Comparison of ENCODE assay signal across 23 mouse cellular contexts in the genomic region with DNA sequence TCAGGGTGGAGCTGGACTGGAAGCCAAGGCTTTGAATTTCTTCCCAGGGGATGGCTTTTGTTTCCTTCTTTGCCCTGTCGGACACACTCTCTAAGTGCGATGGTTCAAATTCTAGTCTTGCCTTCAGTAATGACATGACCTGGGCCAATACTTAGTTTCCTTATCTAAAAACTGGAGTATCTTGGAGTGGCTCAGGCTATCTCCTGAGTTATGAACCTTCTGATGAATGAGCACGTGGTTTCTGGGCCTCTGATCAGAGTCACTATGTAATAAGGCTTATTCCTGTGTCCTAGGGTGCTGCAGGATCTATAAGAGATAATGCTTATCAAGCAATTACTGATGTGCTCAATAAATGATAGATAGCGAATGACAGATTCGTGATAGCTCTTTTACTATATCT. TPM values are rescaled to one million over a fixed set of nuclear protein-coding genes. Genes with fewer than 3 reads are reported as not detected.
"Had no signal": no experiment of that assay in that cellular context is flagged by ENCODE, and none has a peak within 500 bp of the region (broad histone marks: within the 10 kb centered on the region; RNA-seq: fewer than 3 reads in every experiment).

No protein-coding gene starts in this region.

- H3K4me3 ChIP-seq: midbrain, embryonic 10.5 days; midbrain, embryonic 12.5 days; myocyte; neural tube, embryonic 13.5 days; neural tube, embryonic 15.5 days; stomach, embryonic 15.5 days had no signal

- H3K27me3 ChIP-seq: midbrain, embryonic 12.5 days; neural tube, embryonic 13.5 days; neural tube, embryonic 15.5 days; stomach, embryonic 15.5 days had no signal

- H3K36me3 ChIP-seq: midbrain, embryonic 10.5 days; midbrain, embryonic 12.5 days; neural tube, embryonic 13.5 days; neural tube, embryonic 15.5 days; stomach, embryonic 15.5 days had no signal

- H3K4me1 ChIP-seq: midbrain, embryonic 10.5 days; midbrain, embryonic 12.5 days; neural tube, embryonic 13.5 days; neural tube, embryonic 15.5 days; stomach, embryonic 15.5 days had no signal

- ATAC-seq: midbrain, embryonic 16.5 days had no signal

- H3K9me3 ChIP-seq: midbrain, embryonic 10.5 days; midbrain, embryonic 12.5 days; neural tube, embryonic 13.5 days; neural tube, embryonic 15.5 days; stomach, embryonic 15.5 days had no signal

- H3K9ac ChIP-seq: lung, embryonic 14.5 days; midbrain, embryonic 12.5 days; neural tube, embryonic 13.5 days; neural tube, embryonic 15.5 days; stomach, embryonic 15.5 days had no signal

- DNase-seq: lung, adult 18-20 months; lung, embryonic 14.5 days; lung, postnatal 10 days; lung, postnatal 4 days; midbrain, embryonic 14.5 days; retina, postnatal 1 day; right cerebral cortex, adult 18-20 months; right cerebral cortex, postnatal 25 days; right cerebral cortex, postnatal 4 days; thymus, adult 2 months; thymus, postnatal 25 days; thymus, postnatal 4 days had no signal

- H3K27ac ChIP-seq: midbrain, embryonic 10.5 days; midbrain, embryonic 12.5 days; neural tube, embryonic 13.5 days; neural tube, embryonic 15.5 days; stomach, embryonic 15.5 days; stomach, postnatal 0 days had no signal

- H3K4me2 ChIP-seq: lung, embryonic 14.5 days; midbrain, embryonic 12.5 days; neural tube, embryonic 13.5 days; neural tube, embryonic 15.5 days; stomach, embryonic 15.5 days had no signal

RNA-seq across cellular contexts. Expression of gene Slc5a1, which starts 19.4 kb away (rescaled TPM):
- total RNA-seq: megakaryocyte, adult 5-6 weeks; megakaryocyte-erythroid progenitor cell, adult 5-6 weeks had no signal
- polyA plus RNA-seq: midbrain, embryonic 10.5 days; midbrain, embryonic 12.5 days; midbrain, embryonic 14.5 days; myocyte; neural tube, embryonic 11.5 days; neural tube, embryonic 13.5 days had no signal
